Mouse (Mus musculus) naive thymus-derived CD4-positive, alpha-beta T cell, adult 2 months (primary cell): ENCODE results near the gene Gm2030.
"Not testable (repeated sequence)": the region's sequence is repeated elsewhere in the genome, so short reads cannot be mapped to it uniquely, and the experiment has no call there.

ENCODE experiments used
- DNase-seq: peaks from one replicate; pipeline ENCODE4 v3.0.0-alpha.2; 2011; ENCODE audit warnings: low read depth

Gene Gm2030

GRCm38 (mm10) chrX:26309944-26310343 is at the start of gene Gm2030:
TSS of gene Gm2030 (minus strand) at chrX:26310044.
- DNase-seq, result not testable (repeated sequence)
